Mouse (Mus musculus) cerebellum, postnatal 10 days (tissue): ENCODE data around the gene Cep128.
A peak's percentile ranks its signal among the peaks of the same experiment; 100 is the strongest.

Experiments used
- DNase-seq, 2 experiments: peaks; one replicate each; pipeline ENCODE4 v3.0.0; 2021; ENCODE audit warnings: mixed read lengths in 2 of 2

Gene Cep128

GRCm38 (mm10) chr12:91307733-91308132 lies 76.5 kb downstream of the Cep128 start:
- no peak for DNase-seq

- no peak for DNase-seq
Observed at GRCm38 (mm10) chr12:91305769-91306168, 78.4 kb downstream of the Cep128 start.

- no peak for DNase-seq
Observed at GRCm38 (mm10) chr12:91305038-91305437, 79.2 kb downstream of the Cep128 start.

GRCm38 (mm10) chr12:91298700-91299099 lies 85.5 kb downstream of the Cep128 start:
- no peak for DNase-seq

GRCm38 (mm10) chr12:91295870-91296269 lies 88.3 kb downstream of the Cep128 start:
- DNase-seq: no peak

- no peak for DNase-seq
Observed at GRCm38 (mm10) chr12:91295436-91295835, 88.8 kb downstream of the Cep128 start.

- DNase-seq: no peak
Observed at GRCm38 (mm10) chr12:91273936-91274335, 110.3 kb downstream of the Cep128 start.

GRCm38 (mm10) chr12:91269634-91270033 lies 114.6 kb downstream of the Cep128 start:
- DNase-seq: no peak

GRCm38 (mm10) chr12:91268974-91269373 lies 115.2 kb downstream of the Cep128 start:
- no peak for DNase-seq

GRCm38 (mm10) chr12:91266014-91266413 lies 118.2 kb downstream of the Cep128 start:
- DNase-seq: no peak

GRCm38 (mm10) chr12:91265462-91265861 lies 118.7 kb downstream of the Cep128 start:
- DNase-seq: peak; percentile 39 to 51

- DNase-seq: no peak
Observed at GRCm38 (mm10) chr12:91264828-91265355, 119.3 kb downstream of the Cep128 start.

- no peak for DNase-seq
Observed at GRCm38 (mm10) chr12:91263705-91264104, 120.5 kb downstream of the Cep128 start.

GRCm38 (mm10) chr12:91262801-91263200 lies 121.4 kb downstream of the Cep128 start:
- DNase-seq: no peak

GRCm38 (mm10) chr12:91256334-91256733 lies 127.9 kb downstream of the Cep128 start:
- no peak for DNase-seq

- DNase-seq: no peak
Observed at GRCm38 (mm10) chr12:91254831-91255230, 129.4 kb downstream of the Cep128 start.

GRCm38 (mm10) chr12:91220609-91221008 lies 163.6 kb downstream of the Cep128 start:
- no peak for DNase-seq

- no peak for DNase-seq
Observed at GRCm38 (mm10) chr12:91205550-91205949, 178.7 kb downstream of the Cep128 start.

GRCm38 (mm10) chr12:91204330-91204729 lies 179.9 kb downstream of the Cep128 start:
- no peak for DNase-seq

GRCm38 (mm10) chr12:91202496-91202895 lies 181.7 kb downstream of the Cep128 start:
- no peak for DNase-seq

GRCm38 (mm10) chr12:91189111-91189510 lies 195.1 kb downstream of the Cep128 start:
- DNase-seq: no peak

- no peak for DNase-seq
Observed at GRCm38 (mm10) chr12:91185564-91185963, 198.6 kb downstream of the Cep128 start.

- no peak for DNase-seq
Observed at GRCm38 (mm10) chr12:91184616-91185015, 199.6 kb downstream of the Cep128 start.

- no peak for DNase-seq
Observed at GRCm38 (mm10) chr12:91183928-91184327, 200.3 kb downstream of the Cep128 start.

- no peak for DNase-seq
Observed at GRCm38 (mm10) chr12:91183304-91183855, 200.8 kb downstream of the Cep128 start.
